Mouse (Mus musculus): ENCODE data around the gene Rere. TPM values are rescaled to one million over a fixed set of nuclear protein-coding genes. Genes with fewer than 3 reads are reported as not detected.
"Not testable (repeated sequence)": the region's sequence is repeated elsewhere in the genome, so short reads cannot be mapped to it uniquely, and the experiment has no call there.

The Rere gene
- polyA plus RNA-seq, 1 experiment: 3.5 TPM

GRCm38 (mm10) chr4:150493258-150493937 lies 212.0 kb downstream of the Rere start:
- Histone ChIP-seq H3K27me3 (ENCODE audit: control insufficient read depth) (no peaks in the 10 kb centered on the region), H3K9me3 (ENCODE audit: control insufficient read depth, low read length) (no peaks in the 10 kb centered on the region), H3K4me3 (replicated peaks) (no peak overlapping the region), H3K36me3 (ENCODE audit: control insufficient read depth) (no peaks in the 10 kb centered on the region), H3K4me1 (ENCODE audit: control insufficient read depth) (no peaks in the 10 kb centered on the region; the same call in none of the 2 replicates)
- TF ChIP-seq GATA1 (IDR thresholded peaks at IDR 0.05; ENCODE audit: low read length): no peak
- TF ChIP-seq TAL1 (IDR thresholded peaks at IDR 0.05; ENCODE audit: low read length): no peak

GRCm38 (mm10) chr4:150493938-150494330 lies 212.5 kb downstream of the Rere start:
- H3K4me1 ChIP-seq (ENCODE audit: control insufficient read depth); H3K27me3 ChIP-seq (ENCODE audit: control insufficient read depth); H3K9me3 ChIP-seq (ENCODE audit: control insufficient read depth, low read length); H3K4me3 ChIP-seq (replicated peaks); H3K36me3 ChIP-seq (ENCODE audit: control insufficient read depth): not testable (repeated sequence)

- no peaks in the 10 kb centered on the region for H3K9me3 ChIP-seq (ENCODE audit: control insufficient read depth, low read length)
- no peak overlapping the region for H3K4me3 ChIP-seq (replicated peaks)
- TF ChIP-seq TAL1 (IDR thresholded peaks at IDR 0.05; ENCODE audit: low read length): no peak
- no peak for TF ChIP-seq GATA1 (IDR thresholded peaks at IDR 0.05; ENCODE audit: low read length)
- no peaks in the 10 kb centered on the region for H3K27me3 ChIP-seq (ENCODE audit: control insufficient read depth)
- H3K36me3 ChIP-seq (ENCODE audit: control insufficient read depth): no peaks in the 10 kb centered on the region
- H3K4me1 ChIP-seq (ENCODE audit: control insufficient read depth): no peaks in the 10 kb centered on the region; the same call in none of the 2 replicates
Measured at GRCm38 (mm10) chr4:150495568-150495967, 214.1 kb downstream of the Rere start.

- TF ChIP-seq TAL1 (IDR thresholded peaks at IDR 0.05; ENCODE audit: low read length): no peak
- no peak for TF ChIP-seq GATA1 (IDR thresholded peaks at IDR 0.05; ENCODE audit: low read length)
- Histone ChIP-seq H3K9me3 (ENCODE audit: control insufficient read depth, low read length) (no peaks in the 10 kb centered on the region), H3K4me1 (ENCODE audit: control insufficient read depth) (peaks cover 37% of the 10 kb centered on the region), H3K4me3 (replicated peaks) (no peak overlapping the region), H3K36me3 (ENCODE audit: control insufficient read depth) (peaks cover 17% of the 10 kb centered on the region), H3K27me3 (ENCODE audit: control insufficient read depth) (no peaks in the 10 kb centered on the region)
Measured at GRCm38 (mm10) chr4:150504304-150505021, 223.0 kb downstream of the Rere start.

GRCm38 (mm10) chr4:150509026-150509712 lies 227.7 kb downstream of the Rere start:
- TF ChIP-seq GATA1 (IDR thresholded peaks at IDR 0.05; ENCODE audit: low read length): no peak
- H3K36me3 ChIP-seq (ENCODE audit: control insufficient read depth): peaks cover 31% of the 10 kb centered on the region
- H3K27me3 ChIP-seq (ENCODE audit: control insufficient read depth): no peaks in the 10 kb centered on the region
- H3K9me3 ChIP-seq (ENCODE audit: control insufficient read depth, low read length): no peaks in the 10 kb centered on the region
- peaks cover 24% of the 10 kb centered on the region for H3K4me1 ChIP-seq (ENCODE audit: control insufficient read depth)
- no peak overlapping the region for H3K4me3 ChIP-seq (replicated peaks)

- Histone ChIP-seq H3K27me3 (ENCODE audit: control insufficient read depth) (no peaks in the 10 kb centered on the region), H3K4me1 (ENCODE audit: control insufficient read depth) (peaks cover 19% of the 10 kb centered on the region), H3K9me3 (ENCODE audit: control insufficient read depth, low read length) (no peaks in the 10 kb centered on the region), H3K36me3 (ENCODE audit: control insufficient read depth) (peaks cover 31% of the 10 kb centered on the region), H3K4me3 (replicated peaks) (no peak overlapping the region)
- TF ChIP-seq GATA1 (IDR thresholded peaks at IDR 0.05; ENCODE audit: low read length): no peak
- TF ChIP-seq TAL1 (IDR thresholded peaks at IDR 0.05; ENCODE audit: low read length): no peak
Measured at GRCm38 (mm10) chr4:150510036-150510435, 228.6 kb downstream of the Rere start.

GRCm38 (mm10) chr4:150513387-150513786 lies 231.9 kb downstream of the Rere start:
- H3K27me3 ChIP-seq (ENCODE audit: control insufficient read depth); H3K9me3 ChIP-seq (ENCODE audit: control insufficient read depth, low read length): not testable (repeated sequence)
- H3K36me3 ChIP-seq (ENCODE audit: control insufficient read depth): peaks cover 28% of the 10 kb centered on the region

GRCm38 (mm10) chr4:150516201-150516600 lies 234.8 kb downstream of the Rere start:
- H3K9me3 ChIP-seq (ENCODE audit: control insufficient read depth, low read length): no peaks in the 10 kb centered on the region
- peaks cover 53% of the 10 kb centered on the region for H3K4me1 ChIP-seq (ENCODE audit: control insufficient read depth)
- H3K4me3 ChIP-seq (replicated peaks): no peak overlapping the region
- TF ChIP-seq TAL1 (IDR thresholded peaks at IDR 0.05; ENCODE audit: low read length) (no peak), GATA1 (IDR thresholded peaks at IDR 0.05; ENCODE audit: low read length) (no peak)
- H3K36me3 ChIP-seq (ENCODE audit: control insufficient read depth): peaks cover 3% of the 10 kb centered on the region
- H3K27me3 ChIP-seq (ENCODE audit: control insufficient read depth): no peaks in the 10 kb centered on the region

More at GRCm38 (mm10) chr4:150513387-150513786, 231.9 kb downstream of the Rere start:
- not testable (repeated sequence) for H3K4me3 ChIP-seq (replicated peaks)
- H3K4me1 ChIP-seq (ENCODE audit: control insufficient read depth): peaks cover 38% of the 10 kb centered on the region

GRCm38 (mm10) chr4:150517381-150517780 lies 235.9 kb downstream of the Rere start:
- H3K4me1 ChIP-seq (ENCODE audit: control insufficient read depth): peaks cover 59% of the 10 kb centered on the region

More at GRCm38 (mm10) chr4:150517381-150517780, 235.9 kb downstream of the Rere start:
- Histone ChIP-seq H3K36me3 (ENCODE audit: control insufficient read depth) (no peaks in the 10 kb centered on the region; the same call in none of the 2 replicates), H3K4me3 (replicated peaks) (peak overlapping the region; percentile 14), H3K9me3 (ENCODE audit: control insufficient read depth, low read length) (no peaks in the 10 kb centered on the region), H3K27me3 (ENCODE audit: control insufficient read depth) (no peaks in the 10 kb centered on the region)
- TF ChIP-seq GATA1 (IDR thresholded peaks at IDR 0.05; ENCODE audit: low read length) (peak; percentile 80), TAL1 (IDR thresholded peaks at IDR 0.05; ENCODE audit: low read length) (peak; percentile 85)

Measured in erythroblast, embryonic 14.5 days (primary cell).